Mouse (Mus musculus) embryonic facial prominence, embryonic 11.5 days (tissue): ENCODE measurements around the gene Rce1. TPM values are rescaled to one million over a fixed set of nuclear protein-coding genes. Genes with fewer than 3 reads are reported as not detected.
A peak's percentile ranks its signal among the peaks of the same experiment; 100 is the strongest.

ENCODE experiments used
- ATAC-seq: fragments of 200-750 bp; cut with Nextera tagmentation; replicated peaks from 2 replicates; pipeline ENCODE4 v1.8.0; 2017; ENCODE audit warnings: low read depth; ENCODE audit not compliant: insufficient number of reproducible peaks, low FRiP score, low TSS enrichment
- DNase-seq: peaks from one replicate; pipeline ENCODE4 v3.0.0-alpha.2; 2015; ENCODE audit warnings: low spot score
- H3K27ac ChIP-seq: fragments of 300-500 bp; sonication (generic); replicated peaks from 2 replicates; pipeline ENCODE4 v1.5.1; 2014; ENCODE audit warnings: mild to moderate bottlenecking, low read depth, low read length, control low read depth
- H3K27me3 ChIP-seq: fragments of 300-500 bp; sonication (generic); 2 replicates; pipeline ENCODE4 v1.6.1; 2014; ENCODE audit warnings: mild to moderate bottlenecking, low read length, moderate library complexity, mixed read lengths; ENCODE audit not compliant: control insufficient read depth, insufficient read depth
- H3K36me3 ChIP-seq: fragments of 300-500 bp; sonication (generic); replicated peaks from 2 replicates; pipeline ENCODE4 v1.6.1; 2014; ENCODE audit warnings: low read depth, mild to moderate bottlenecking, low read length, moderate library complexity, mixed read lengths; ENCODE audit not compliant: control insufficient read depth, insufficient read depth
- H3K4me1 ChIP-seq: fragments of 300-500 bp; sonication (generic); 2 replicates; pipeline ENCODE4 v1.6.1; 2014; ENCODE audit warnings: low read length, mixed read lengths; ENCODE audit not compliant: control insufficient read depth, insufficient read depth
- H3K4me2 ChIP-seq: fragments of 300-500 bp; sonication (generic); 2 replicates; pipeline ENCODE4 v1.6.1; 2014; ENCODE audit warnings: low read depth, mild to moderate bottlenecking, control low read depth, low read length, moderate library complexity
- H3K4me3 ChIP-seq: fragments of 300-500 bp; sonication (generic); 2 replicates; pipeline ENCODE4 v1.5.1; 2014; ENCODE audit warnings: low read depth, low read length, control low read depth
- H3K9ac ChIP-seq: fragments of 300-500 bp; sonication (generic); replicated peaks from 2 replicates; pipeline ENCODE4 v1.6.1; 2014; ENCODE audit warnings: mild to moderate bottlenecking, control low read depth, low read length
- H3K9me3 ChIP-seq: fragments of 300-500 bp; sonication (generic); replicated peaks from 2 replicates; pipeline ENCODE4 v1.6.1; 2016; ENCODE audit warnings: mild to moderate bottlenecking, low read length, inconsistent platforms, mixed read lengths; ENCODE audit not compliant: control insufficient read depth
- WGBS: fragments of 180-500 bp; shearing (Covaris S2); extraction: QIAGEN DNeasy Blood & Tissue Kit; methylation state at CpG from one replicate; pipeline ENCODE4 v1.1.7; 2014; 5-methylcytosine and 5-hydroxymethylcytosine counted together
- polyA plus RNA-seq: library from polyadenylated mRNA; unstranded; fragments of >200 nt; fragmentation: Nextera tagmentation; extraction: Ambion mirVana; gene quantifications from 2 replicates; pipeline ENCODE4 v1.2.1, GENCODE M21; 2014

Gene Rce1
- polyA plus RNA-seq, 1 experiment from 2014 or later = 60.4 TPM

DNA sequence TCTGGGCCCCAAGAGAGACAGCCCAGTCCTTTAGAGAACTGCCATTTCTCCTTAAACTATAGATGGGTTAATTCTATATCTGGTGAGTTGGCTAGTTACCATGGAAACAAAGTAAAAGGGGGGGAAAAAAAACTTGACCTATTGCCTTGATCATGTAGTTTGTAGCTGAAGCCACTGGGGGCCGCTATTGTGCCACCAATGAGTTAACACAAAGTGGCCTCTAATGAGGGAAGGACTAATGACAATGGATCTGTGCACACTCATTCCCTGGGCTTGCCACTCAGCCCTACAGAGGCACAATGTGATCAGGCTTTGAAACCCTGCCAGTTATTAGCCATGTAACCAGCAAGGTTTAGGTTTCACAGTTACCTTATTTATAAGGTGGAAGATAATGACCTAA, 3.4 kb upstream of the Rce1 start:
- H3K9ac ChIP-seq = 0 out of 2 replicates have a peak overlapping the region, but pooled peaks have one; percentile 4
- no peak overlapping the region for H3K4me2 ChIP-seq
- DNase-seq (peak; percentile 81), ATAC-seq (no peak)
- peaks cover 7% of the 10 kb centered on the region for H3K4me1 ChIP-seq
- H3K9me3 ChIP-seq = no peaks in the 10 kb centered on the region
- no peak overlapping the region for H3K4me3 ChIP-seq
- 0% methylated on average over 1 of the region's 1 CpGs for WGBS
- no peaks in the 10 kb centered on the region for H3K36me3 ChIP-seq
- no peaks in the 10 kb centered on the region for H3K27me3 ChIP-seq
- H3K27ac ChIP-seq = no peak overlapping the region

DNA sequence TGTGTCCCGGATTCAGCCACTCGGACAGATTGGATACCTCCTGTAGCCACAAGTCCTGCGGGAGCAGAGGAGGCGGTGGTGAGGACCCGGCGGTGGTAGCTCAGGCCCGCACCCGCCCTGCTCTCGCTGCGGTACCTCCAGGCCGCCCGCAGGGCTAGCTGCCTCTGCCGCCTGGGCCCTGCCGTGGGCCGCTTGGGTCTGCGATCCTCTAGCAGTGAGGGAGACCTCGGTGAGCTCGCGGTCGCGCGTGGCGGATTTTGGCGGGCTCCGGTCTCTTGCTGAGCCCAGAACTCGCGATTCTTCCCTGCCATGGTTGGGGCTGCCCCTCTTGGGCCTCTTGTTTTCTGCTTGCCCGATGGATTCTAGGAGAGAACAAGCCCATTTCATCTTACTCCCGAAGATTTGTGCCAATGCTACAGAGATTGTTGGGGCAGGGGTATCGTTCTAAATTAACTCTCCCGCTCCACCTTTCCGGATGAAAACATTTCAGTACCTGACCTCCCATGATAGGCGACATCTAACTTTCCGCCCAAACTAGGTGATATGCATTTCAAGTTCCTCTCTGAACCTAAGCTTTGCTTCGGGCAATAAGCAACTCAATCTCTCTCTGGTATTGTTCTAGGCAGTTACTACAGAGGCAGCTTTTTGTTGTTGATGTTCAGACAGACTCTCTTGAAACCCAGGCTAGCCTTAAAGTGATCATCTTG, 541 bp upstream of the Rce1 start:
- WGBS = 2% methylated on average over 34 of the region's 35 CpGs
- Histone ChIP-seq H3K4me3 (peak overlapping the region; percentile 91), H3K9ac (peak overlapping the region; percentile 96), H3K4me1 (peaks cover 7% of the 10 kb centered on the region), H3K27me3 (no peaks in the 10 kb centered on the region), H3K9me3 (no peaks in the 10 kb centered on the region), H3K36me3 (no peaks in the 10 kb centered on the region), H3K27ac (peak overlapping the region; percentile 74), H3K4me2 (peak overlapping the region; percentile 75)
- ATAC-seq (peak; percentile 42; the same call in 1 of the 2 replicates), DNase-seq (peak; percentile 51)

DNA sequence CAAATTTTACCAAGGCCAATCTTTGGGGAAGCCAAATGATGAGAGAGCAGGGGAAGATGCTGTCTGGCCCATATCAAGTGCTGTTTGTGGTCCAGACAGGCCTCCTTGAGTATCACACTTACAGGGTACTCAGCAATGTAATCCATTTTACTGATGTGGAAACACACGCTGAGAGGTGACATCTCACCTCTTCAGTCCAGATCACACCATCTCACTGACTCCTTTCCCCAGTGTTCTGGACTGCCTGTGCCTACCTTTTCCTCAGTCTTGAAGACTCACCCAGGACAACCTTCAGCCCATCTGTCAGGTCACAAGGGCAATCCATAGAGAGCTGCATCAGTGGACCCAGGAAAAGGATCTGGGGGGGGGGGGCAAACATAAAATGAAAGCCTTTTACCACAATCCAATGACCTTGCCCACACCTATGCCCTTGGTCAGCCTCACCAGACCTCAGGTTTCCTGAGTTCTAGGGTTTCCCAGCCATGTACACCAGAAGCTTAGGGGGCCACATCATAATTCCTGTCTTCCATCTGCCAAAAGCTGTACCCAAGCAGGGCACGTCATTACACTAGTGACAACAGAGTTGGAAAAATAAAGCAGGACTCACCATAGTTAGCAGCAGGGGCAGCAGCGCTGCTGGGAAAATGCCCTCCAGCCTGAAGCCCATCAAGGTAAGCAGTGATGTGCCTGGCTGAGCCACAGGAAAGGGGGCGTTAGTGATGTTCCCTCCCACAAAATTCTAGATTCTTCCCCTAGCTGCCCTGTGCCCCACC, 849 bp downstream of the Rce1 start:
- no peaks in the 10 kb centered on the region for H3K27me3 ChIP-seq
- H3K27ac ChIP-seq = no peak overlapping the region
- 28% methylated on average over 4 of the region's 4 CpGs for WGBS
- H3K4me2 ChIP-seq = peak overlapping the region; percentile 76
- peak overlapping the region; percentile 91 for H3K4me3 ChIP-seq
- H3K4me1 ChIP-seq = peaks cover 7% of the 10 kb centered on the region
- H3K9me3 ChIP-seq = no peaks in the 10 kb centered on the region
- ATAC-seq (0 out of 2 replicates have a peak, but pooled peaks have one; percentile 0), DNase-seq (no peak)
- H3K36me3 ChIP-seq = no peaks in the 10 kb centered on the region
- peak overlapping the region; percentile 96 for H3K9ac ChIP-seq

DNA sequence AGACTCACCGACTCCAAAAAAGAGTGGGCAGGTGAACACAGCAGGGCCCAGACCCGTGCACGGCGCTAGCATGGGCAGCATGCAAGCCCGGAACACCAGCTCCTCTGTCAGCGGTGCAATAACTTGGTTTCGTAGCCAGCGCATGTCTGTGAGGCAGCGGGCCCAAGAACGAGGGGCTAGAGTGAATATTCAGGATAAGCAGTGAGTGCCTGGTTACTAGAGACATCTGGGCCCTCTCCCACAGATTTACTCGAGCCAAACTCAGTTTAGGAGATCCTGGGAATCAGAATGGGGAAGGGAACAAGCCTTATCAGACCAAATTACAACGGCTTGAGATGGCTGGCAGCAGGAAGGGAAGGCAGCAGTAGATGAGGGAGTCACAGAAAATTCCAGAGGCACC, 1.4 kb downstream of the Rce1 start:
- H3K36me3 ChIP-seq = no peaks in the 10 kb centered on the region
- H3K27me3 ChIP-seq = no peaks in the 10 kb centered on the region
- DNase-seq (no peak), ATAC-seq (no peak)
- 94% methylated on average over 12 of the region's 12 CpGs for WGBS
- H3K4me3 ChIP-seq = no peak overlapping the region
- no peak overlapping the region for H3K9ac ChIP-seq
- H3K27ac ChIP-seq = no peak overlapping the region
- H3K4me1 ChIP-seq = peaks cover 7% of the 10 kb centered on the region
- H3K9me3 ChIP-seq = no peaks in the 10 kb centered on the region
- H3K4me2 ChIP-seq = no peak overlapping the region

DNA sequence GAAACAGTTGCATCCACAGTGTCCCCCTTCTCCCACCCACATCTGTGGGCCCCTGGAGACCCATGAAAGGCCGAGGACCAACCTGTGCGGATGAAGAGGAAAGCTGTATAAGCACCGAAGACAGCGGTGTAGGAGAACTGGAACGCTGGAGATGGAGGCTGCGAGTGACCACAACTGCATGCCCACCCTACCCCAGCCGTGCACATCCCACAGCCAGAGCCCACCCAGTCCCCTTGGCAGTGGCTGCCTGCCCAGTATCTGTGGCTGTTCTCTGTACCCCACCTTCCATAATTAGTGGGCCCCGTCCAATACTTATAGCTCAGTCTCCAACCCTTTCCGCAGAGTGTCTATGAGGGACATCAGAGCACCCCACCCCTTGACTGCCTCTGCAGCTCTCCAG, 2.0 kb downstream of the Rce1 start:
- WGBS = 94% methylated on average over 9 of the region's 9 CpGs
- H3K4me2 ChIP-seq = no peak overlapping the region
- H3K4me1 ChIP-seq = peaks cover 7% of the 10 kb centered on the region
- H3K4me3 ChIP-seq = no peak overlapping the region
- H3K27ac ChIP-seq = no peak overlapping the region
- no peaks in the 10 kb centered on the region for H3K9me3 ChIP-seq
- no peak for ATAC-seq
- H3K9ac ChIP-seq = no peak overlapping the region
- no peak for DNase-seq
- H3K27me3 ChIP-seq = no peaks in the 10 kb centered on the region
- H3K36me3 ChIP-seq = no peaks in the 10 kb centered on the region

DNA sequence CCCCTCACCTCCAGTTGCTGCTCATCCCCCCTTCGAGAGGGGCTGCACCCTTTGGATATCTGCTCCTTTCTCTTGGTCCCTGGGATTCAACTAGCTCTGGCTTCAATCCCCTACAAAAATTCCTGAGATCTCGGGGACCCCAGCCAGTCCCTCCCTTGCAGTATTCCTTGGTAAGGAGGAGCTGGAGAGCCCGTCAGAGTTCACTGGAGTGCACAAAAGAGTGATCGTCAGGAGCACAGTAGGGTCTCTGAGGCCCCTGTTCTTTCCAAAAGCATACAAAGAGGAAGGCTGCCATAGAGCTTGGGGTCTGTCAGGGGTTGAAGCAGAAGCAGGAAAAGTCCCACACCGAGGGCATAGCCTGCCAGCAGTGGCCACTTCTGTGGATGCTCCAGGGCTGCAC, 2.7 kb downstream of the Rce1 start:
- Histone ChIP-seq H3K4me3 (no peak overlapping the region), H3K36me3 (no peaks in the 10 kb centered on the region), H3K27ac (no peak overlapping the region), H3K4me1 (peaks cover 7% of the 10 kb centered on the region), H3K9ac (no peak overlapping the region), H3K27me3 (no peaks in the 10 kb centered on the region), H3K9me3 (no peaks in the 10 kb centered on the region), H3K4me2 (no peak overlapping the region)
- WGBS = 73% methylated on average over 5 of the region's 5 CpGs
- ATAC-seq (no peak), DNase-seq (no peak)

DNA sequence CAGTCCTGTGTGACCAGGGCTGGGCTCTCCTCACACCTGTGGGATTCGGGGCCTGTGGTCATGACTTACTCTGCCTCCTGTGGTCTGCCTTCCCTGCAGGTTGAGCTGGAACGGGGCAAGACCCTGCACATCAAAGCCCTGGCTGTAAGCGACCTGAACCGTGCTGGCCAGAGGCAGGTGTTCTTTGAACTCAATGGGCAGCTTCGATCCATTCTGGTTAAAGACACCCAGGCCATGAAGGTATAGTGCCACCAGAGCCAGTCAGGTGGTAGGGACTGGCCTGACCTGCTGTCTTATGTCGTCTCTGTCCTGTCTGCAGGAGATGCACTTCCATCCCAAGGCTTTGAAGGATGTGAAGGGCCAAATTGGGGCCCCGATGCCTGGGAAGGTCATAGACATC, 4.7 kb downstream of the Rce1 start:
- Histone ChIP-seq H3K4me2 (no peak overlapping the region), H3K4me1 (peaks cover 2% of the 10 kb centered on the region; the same call in 1 of the 2 replicates), H3K36me3 (no peaks in the 10 kb centered on the region; the same call in 1 of the 2 replicates), H3K9me3 (no peaks in the 10 kb centered on the region), H3K27ac (no peak overlapping the region), H3K9ac (no peak overlapping the region), H3K4me3 (no peak overlapping the region), H3K27me3 (no peaks in the 10 kb centered on the region)
- no peak for DNase-seq
- WGBS = 84% methylated on average over 7 of the region's 7 CpGs
- ATAC-seq = no peak

DNA sequence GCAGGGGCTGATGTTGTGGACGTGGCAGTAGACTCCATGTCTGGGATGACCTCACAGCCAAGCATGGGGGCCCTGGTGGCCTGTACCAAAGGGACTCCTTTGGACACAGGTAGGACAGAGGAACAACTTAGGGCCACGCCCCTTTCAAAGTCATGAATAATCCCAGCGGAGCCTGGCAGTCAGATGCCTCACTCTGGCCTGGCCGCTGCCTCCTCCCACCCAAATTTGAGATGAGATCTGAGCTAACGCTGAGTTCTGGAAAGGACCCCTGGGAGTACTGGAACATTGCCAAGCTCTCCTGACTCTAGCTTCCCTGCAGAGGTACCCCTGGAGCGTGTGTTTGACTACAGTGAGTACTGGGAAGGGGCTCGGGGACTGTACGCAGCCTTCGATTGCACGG, 6.0 kb downstream of the Rce1 start:
- Histone ChIP-seq H3K27me3 (no peaks in the 10 kb centered on the region), H3K4me1 (peaks cover under 1% of the 10 kb centered on the region), H3K4me3 (no peak overlapping the region), H3K27ac (no peak overlapping the region), H3K9ac (no peak overlapping the region), H3K4me2 (no peak overlapping the region), H3K36me3 (no peaks in the 10 kb centered on the region; the same call in 1 of the 2 replicates), H3K9me3 (no peaks in the 10 kb centered on the region)
- ATAC-seq (no peak), DNase-seq (no peak)
- 84% methylated on average over 10 of the region's 10 CpGs for WGBS
